Mouse (Mus musculus): ENCODE data around the gene Gli3. TPM values are rescaled to one million over a fixed set of nuclear protein-coding genes. Genes with fewer than 3 reads are reported as not detected.
A peak's percentile ranks its signal among the peaks of the same experiment; 100 is the strongest.

Gli3 gene
- total RNA-seq, 2 experiments from 2014 or later = 12.2 to 12.4 TPM

DNA sequence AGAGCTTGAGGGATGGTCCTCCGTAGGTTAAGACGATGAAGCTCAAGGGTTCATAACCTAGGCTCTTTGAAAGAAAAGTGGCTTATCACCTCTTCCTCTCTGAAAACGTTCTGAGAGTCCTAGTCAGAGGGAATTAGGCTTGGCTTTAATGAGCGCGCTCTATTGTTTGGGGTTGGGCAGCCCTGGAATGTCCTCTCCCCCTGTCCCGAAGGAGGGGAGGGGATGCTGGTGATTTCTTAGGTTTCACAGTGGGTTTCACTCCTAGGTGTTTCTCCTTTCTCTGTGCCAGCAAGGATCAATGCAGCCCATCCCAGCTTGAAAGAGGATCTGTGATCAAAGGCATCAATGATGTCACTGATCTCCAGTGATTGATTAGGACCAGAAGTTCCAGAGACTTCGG, 24.3 kb downstream of the Gli3 start:
- DNase-seq (ENCODE audit: low spot score in 2 of 2) = no peak

DNA sequence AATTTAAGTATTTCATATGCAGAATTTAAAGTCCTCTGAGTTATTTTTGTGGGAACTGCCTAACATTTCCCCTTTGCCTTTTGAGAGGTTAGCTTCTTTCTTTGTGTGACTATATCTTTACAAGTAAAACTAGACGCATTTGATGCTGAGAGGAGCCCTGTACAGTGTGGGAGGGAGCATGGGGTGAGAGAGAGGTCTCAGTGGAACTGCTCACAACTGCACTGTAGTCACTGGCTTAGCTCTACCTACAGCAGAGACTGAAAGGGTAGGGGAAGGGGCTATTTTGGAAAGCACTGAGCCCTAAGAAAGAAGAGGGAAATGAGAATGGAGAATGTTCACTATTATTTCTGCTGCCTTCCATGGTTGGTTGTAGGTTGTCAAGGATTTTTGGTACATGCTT, 25.0 kb downstream of the Gli3 start:
- DNase-seq (ENCODE audit: low spot score in 2 of 2) = no peak

GRCm38 (mm10) chr13:15495820-15496219, 32.8 kb downstream of the Gli3 start:
- DNase-seq (ENCODE audit: low spot score in 2 of 2) = no peak

GRCm38 (mm10) chr13:15498338-15498737, 35.3 kb downstream of the Gli3 start:
- DNase-seq (ENCODE audit: low spot score in 2 of 2) = no peak

DNA sequence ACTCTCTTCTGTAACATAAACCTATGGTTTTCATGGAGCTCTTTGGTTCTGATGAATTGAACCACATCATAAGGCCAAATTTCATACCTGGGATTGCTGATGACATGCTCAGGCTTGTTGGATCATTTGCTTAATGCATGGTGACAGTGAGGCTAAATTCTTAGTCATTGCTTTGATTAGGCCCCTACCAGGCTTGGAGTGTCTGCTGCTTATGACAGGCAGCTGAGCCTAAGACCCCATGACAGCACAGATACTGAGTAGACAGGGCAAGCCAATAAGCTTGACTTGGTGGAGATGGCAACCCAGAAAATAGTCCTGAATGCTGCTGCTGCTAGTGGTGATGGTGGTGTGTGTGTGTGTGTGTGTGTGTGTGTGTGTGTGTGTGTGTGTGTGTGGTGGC, 47.9 kb downstream of the Gli3 start:
- DNase-seq (ENCODE audit: low spot score in 2 of 2) = no peak

- DNase-seq (ENCODE audit: low spot score in 2 of 2) = no peak
Measured at GRCm38 (mm10) chr13:15513114-15513513, 50.1 kb downstream of the Gli3 start.

DNA sequence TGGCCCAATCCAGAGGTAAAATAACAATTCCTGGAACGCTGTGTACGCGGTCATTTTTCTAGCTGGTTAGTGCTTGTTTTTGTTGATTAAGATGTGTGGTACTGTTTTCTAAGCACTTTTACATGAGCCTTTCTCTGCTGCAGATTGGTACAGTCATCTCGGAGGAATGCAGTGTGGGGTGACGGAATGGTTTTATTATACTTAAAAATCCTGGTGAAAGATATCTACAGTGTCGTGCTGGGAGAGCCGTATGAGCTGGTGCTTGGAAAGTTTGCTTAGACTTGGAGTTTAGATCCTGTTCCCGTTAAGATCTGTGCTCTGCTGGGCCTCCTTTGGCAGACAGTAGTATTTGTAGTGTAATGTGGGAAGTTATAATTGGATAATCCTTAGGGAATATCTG, 51.0 kb downstream of the Gli3 start:
- no peak for DNase-seq (ENCODE audit: low spot score in 2 of 2)

DNA sequence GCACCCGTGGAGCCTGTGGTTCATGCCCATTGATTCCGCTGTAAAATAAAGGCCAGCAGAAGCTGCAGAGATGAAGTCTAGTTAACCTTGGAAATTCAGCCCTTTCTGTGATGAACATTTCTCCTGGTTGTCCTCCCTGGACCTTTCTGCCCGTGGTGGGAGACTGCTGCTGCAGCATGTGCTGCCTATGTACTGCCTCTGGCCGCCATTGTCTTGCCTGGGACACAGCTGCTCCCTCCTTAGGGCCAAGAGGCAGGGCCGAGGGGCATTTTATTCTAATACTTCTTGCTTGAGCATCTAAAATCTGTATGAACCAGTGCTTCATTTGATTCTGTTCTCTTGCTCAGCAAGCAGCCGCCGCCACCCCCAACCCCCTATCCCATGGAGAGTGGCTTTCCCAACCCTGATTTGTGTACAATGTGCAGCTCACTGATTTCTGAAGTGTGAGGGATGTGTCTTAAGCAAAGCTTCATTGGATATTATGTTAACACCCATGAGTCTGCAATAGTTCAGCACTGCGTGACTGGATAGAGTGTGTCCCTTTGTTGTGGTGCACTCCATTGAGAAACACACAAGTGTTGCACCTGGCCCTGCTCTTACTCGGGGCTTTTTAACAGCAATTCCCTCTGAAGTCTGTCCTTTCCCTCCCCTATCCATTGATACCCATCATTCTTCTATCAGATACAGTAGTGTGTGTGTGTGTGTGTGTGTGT, 54.2 kb downstream of the Gli3 start:
- DNase-seq (ENCODE audit: low spot score in 2 of 2) = no peak

DNA sequence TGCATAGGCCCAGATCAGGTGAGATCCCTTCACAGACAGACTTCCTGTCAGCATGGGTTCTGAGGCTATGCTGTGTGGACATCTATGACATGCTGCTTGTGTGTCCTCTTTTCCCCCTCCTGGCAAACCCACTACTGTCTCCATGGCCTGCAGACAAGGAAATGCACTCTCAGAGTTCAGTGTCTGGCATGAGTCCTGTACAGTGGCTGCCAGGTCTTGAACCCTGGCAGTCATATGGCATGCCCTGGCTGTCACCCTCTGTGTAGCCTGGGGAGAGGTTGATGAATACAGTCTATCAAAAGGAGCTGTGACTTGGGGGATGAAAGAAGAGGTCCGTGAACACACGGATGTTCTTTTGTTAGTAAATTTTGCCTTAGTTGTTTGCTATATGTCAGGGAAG, 57.3 kb downstream of the Gli3 start:
- no peak for DNase-seq (ENCODE audit: low spot score in 2 of 2)

DNA sequence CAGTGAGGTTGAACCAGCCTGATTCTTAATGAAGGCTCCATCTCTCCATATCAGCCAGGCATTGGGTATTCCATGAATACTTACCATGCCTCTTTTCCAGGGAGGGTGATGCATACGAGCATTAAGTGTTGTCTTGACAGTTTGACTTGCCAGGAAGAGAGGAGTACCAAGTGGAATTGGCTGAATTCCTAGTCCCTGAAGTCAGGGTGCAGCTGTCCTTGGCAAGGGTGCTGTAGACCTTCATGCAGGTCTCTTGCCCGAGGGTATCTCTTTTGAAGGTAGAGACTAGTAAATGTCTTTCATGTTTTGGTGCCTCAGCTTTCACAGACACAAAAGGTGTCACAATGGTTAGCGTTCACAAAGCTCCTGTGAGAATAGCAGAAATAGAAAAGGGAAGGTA, 59.1 kb downstream of the Gli3 start:
- no peak for DNase-seq (ENCODE audit: low spot score in 2 of 2)

GRCm38 (mm10) chr13:15524208-15524607, 61.2 kb downstream of the Gli3 start:
- DNase-seq (ENCODE audit: low spot score in 2 of 2) = no peak

GRCm38 (mm10) chr13:15526691-15527090, 63.7 kb downstream of the Gli3 start:
- DNase-seq (ENCODE audit: low spot score in 2 of 2) = no peak

DNA sequence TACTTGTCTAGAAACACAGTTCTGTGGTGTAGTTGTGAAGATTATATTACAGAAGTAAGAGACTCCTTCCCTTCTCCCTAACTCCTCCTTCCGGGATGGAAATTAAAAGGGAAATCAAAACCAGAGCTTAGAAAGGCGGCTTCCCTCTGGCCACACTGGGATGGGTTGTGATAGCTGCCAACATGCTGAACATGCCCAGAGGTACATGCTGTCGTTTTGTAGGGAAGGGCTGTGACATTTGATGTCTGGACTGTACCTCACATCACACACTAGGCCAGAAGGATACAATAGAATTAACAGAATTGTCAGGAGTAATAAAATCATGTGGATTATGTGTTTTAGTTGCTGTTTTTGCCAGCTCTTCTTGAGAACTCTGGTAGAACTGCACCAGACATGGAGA, 68.5 kb downstream of the Gli3 start:
- DNase-seq (ENCODE audit: low spot score in 2 of 2) = no peak

- no peak for DNase-seq (ENCODE audit: low spot score in 2 of 2)
Measured at GRCm38 (mm10) chr13:15537206-15537605, 74.2 kb downstream of the Gli3 start.

DNA sequence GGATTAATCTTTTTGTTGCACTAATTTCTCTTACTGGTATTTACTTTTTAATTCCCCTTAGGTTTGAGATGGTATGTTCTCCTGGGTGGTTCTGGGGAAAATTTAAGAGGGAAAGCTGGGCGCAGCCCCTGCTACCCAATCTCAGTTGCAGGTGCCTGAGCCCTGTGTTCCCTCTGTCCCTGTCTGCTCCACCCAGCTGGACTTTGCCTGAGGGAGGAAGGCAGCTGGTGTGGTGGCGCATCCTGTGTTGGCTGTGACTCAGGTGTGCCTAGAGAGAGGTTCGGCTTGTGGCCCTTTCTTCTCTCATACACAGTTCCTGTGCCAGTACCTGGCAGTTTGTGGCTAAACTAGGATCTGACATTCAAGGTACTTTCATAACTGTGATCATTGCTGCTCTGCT, 74.6 kb downstream of the Gli3 start:
- no peak for DNase-seq (ENCODE audit: low spot score in 2 of 2)

DNA sequence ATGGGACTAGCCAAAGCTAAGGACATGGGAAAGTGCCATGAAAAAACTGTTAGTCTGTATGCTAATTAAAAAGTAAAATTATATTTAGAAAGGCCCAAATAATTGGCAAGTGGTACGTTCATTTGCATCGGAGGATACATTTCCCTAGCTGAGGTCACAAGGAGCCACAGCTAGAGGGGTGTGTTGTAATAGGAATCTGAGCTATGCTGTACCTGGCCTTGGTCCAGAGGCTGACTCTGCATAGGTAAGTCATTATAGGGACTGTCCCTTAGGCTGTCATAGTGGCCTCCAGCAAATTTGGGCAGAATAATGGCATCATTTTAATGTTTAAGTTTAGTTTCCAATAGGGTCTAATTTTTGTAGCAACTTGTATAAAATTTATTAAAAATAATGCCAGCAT, 75.4 kb downstream of the Gli3 start:
- no peak for DNase-seq (ENCODE audit: low spot score in 2 of 2)

DNA sequence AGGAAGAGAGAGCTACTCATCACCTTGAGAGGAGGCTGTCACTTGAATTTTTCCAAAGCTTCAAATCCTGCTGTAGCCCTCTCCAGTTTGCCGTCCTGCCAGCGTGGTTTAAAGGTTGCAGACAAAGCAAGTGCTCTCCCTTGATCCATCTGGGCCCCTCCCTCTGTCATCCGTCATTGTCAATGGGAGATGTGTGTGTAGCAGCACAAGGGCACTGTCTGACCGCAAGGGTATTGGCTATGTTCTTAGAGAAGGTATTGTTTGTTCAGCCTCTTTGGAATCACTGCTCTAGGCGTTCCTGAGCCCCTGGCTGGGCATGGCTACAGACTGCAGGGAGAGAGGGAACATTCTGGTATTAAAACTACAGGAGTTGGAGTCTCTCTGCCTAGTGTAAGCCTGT, 79.0 kb downstream of the Gli3 start:
- no peak for DNase-seq (ENCODE audit: low spot score in 2 of 2)

GRCm38 (mm10) chr13:15543169-15543887, 80.3 kb downstream of the Gli3 start:
- no peak for DNase-seq (ENCODE audit: low spot score in 2 of 2)

DNA sequence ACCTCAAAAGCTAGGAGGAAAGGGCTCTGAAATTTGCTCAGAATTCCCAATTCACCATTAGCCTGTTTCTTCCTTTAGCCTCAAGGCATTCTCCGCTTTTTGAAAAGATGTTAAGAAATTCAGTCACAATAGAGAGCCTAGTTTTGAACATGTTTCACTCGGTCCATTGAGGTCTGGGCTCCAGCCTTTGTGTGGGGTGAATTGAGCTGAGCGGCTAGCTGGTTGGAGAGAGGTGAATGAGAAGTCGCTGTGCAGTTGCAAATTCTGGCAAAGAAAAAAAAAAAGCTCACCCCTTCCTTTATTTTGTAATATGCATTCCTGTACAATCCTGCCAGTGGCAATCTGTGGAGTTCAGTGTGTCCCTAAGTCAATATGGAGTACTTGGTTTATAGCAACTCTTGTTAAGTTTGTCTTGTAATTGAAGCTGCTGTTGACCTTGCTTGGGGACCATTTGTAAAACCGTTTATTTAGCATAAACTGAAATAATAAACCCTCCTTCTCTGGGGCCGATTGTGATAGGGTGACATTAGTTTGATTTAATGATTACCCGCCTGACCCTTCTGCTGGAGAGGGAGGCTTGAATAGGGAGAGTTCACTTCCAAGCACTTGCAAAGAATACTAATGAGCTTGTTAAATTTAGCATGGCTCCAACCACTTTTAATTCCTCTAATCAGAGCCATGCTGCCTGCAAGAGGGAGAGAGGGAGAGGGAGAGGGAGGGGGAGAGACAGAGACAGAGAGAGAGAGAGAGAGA, 81.0 kb downstream of the Gli3 start:
- peak in 1 of 2 experiments; percentile 70 for DNase-seq (ENCODE audit: low spot score in 2 of 2)

GRCm38 (mm10) chr13:15545346-15545896, 82.4 kb downstream of the Gli3 start:
- DNase-seq (ENCODE audit: low spot score in 2 of 2) = peak; percentile 18 to 58

DNA sequence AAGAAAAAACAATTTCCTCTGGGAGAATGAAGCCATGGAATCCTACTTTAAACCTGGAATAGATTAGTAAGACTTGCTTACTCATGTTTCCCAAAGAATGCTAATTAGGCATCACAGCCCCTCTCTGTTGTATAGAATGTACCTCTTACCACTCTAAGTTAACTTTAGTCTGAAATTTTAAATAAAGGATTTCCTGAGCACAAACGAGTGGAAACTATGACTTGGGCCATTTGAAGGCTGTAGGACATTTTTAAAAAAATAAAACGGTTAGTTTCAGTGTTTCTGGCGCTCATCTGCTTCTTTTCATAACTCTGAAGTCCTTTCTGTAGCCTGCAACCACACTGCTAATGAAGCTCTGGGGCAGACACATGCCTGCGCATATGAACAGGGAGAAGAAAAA, 83.2 kb downstream of the Gli3 start:
- DNase-seq (ENCODE audit: low spot score in 2 of 2) = no peak

DNA sequence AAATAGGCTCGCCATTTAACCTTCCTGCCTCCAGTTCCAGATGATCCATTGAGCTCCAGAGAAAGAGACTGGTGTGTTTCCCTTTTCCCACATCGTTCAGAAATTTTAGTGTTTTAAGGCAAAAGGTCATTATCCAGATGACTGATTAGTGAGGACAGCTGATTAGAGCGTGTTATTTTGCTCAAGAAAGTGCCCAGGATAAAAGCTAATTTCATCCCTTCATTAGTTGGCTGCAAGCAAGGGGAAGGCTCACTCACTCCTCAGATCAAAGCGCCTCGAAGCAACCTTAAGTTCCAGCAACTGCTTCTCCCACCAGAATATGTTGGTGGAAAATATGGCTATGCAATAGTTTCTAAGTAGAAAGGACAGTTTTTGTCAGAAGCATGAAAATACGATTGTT, 86.4 kb downstream of the Gli3 start:
- no peak for DNase-seq (ENCODE audit: low spot score in 2 of 2)
